Mouse (Mus musculus) megakaryocyte, adult 5-6 weeks (primary cell): ENCODE results near the gene Six6. TPM values are rescaled to one million over a fixed set of nuclear protein-coding genes. Genes with fewer than 3 reads are reported as not detected.

Experiments
- ATAC-seq: 2 replicates; pipeline ENCODE4 v1.8.0; 2016; ENCODE audit warnings: mild to moderate bottlenecking, inconsistent platforms; ENCODE audit not compliant: poor library complexity, severe bottlenecking
- total RNA-seq, 2 experiments: library from RNA; stranded (forward) in 1 of 2; stranded (reverse) in 1 of 2; fragments of 153-499, 151-499 nt in 1 of 2; fragments of 221-1000, 200-1000 nt in 1 of 2; gene quantifications; 2 replicates each; pipeline versions ENCODE4 v1.2.3 to v1.2.4; 2015 to 2017

Six6 gene
- total RNA-seq (2015) (not detected in 2 replicates), total RNA-seq (2017) (not detected in 2 replicates)

DNA sequence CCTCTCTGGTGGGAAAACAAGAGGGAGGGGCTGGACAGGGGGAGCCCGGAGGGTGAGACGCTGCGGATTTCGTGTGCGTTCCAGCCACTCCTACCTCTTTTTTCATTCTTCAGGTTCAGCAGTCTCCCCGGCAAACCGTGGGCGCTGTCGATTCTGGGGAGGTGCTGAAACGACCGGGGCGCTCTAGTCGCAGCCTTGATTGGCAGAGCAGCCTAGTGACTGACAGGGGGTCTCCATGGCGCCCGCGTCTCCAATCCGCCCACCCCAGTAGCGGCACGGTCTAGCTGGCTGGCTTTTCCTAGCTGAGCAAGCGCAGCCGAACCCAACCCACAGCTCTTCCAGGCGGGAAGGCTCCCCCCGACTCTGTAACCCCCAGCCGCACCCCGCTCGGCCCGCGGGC is at the start of gene Six6:
TSS of gene Six6 (plus strand) at position 277 of the 400 bp plus-strand sequence.
- no peak for ATAC-seq

DNA sequence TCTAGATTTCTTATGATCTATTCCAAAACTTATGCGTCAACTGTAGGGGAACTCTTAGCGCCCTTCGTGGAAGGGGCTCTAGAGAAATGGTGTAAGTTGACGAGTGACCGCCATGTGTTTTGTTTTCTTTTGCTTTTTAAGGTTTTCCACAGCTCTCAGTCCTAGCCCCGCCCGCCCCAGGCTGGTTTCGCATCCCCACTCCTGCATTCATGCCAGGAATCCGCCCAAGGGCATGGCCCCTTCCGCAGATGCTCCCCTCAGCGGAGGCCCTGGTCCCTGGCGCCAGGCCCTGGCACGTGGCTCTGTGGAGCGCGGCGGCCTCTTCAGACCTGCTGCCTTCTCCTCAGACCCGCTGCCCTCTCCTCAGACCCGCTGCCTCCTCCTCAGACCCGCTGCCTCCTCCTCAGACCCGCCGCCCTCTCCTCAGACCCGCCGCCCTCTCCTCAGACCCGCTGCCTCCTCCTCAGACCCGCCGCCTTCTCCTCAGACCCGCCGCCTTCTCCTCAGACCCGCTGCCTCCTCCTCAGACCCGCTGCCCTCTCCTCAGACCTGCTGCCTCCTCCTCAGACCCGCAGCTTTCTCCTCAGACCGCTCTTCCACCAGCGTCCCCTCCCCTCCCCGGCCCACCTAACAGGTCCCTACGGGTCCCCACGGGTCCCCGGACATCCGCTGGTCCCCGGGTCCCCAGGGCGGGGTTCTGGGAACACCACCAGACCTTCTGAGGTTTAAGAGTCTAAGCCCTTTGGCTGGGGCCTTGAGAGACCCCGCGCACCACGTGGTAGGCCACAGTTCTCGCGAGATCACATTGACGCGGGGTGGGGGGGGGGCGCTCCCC is 22.3 kb upstream of the Six6 start:
- ATAC-seq = no peak

DNA sequence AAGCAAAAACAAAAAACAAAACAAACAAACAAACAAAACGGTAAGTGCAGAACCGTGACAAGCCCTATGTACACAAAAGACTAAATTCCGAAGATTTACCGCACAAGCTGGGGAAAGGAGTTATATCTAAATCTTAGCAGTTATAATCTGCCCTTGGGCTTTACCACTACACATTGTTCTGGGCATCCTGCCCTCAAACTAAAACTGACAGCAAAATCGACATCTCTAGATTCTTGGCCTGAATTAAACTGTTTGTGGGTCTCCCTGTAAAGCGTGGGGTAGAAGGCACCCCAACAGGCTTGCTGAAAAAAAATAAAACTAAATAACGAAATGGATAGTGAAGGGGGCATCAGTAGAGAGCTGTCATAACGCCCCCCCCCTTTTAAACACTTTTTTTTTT is 2.9 kb upstream of the Six6 start:
- ATAC-seq = no peak

DNA sequence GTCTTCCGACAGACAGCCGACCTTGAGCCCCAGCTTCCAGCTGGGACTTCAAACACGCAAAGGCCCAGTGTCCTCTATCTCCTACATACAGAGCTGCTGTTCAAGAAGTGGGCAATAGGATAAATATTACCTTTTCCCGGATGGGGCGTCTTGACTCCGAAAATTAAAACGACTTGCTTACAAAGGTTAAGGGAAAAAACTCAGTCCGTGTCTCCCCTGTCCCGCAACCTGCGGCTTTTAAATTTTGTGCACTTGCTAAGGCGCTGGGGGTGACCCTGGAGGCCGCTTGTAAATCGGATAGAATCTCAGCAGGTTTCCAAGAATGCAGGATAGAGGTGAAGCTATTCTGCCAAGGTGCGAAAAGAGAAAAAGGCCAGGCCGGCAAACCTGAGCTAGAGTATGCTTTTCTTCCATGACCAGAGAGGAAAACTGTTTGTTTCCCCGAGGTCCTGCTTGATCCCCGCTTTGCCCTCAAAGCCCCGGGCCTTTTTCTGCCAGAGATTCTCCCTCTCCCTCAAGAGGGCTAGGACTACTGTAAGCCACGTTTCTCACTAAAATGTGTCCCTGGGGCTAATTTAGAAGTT is 2.1 kb upstream of the Six6 start:
- no peak for ATAC-seq

DNA sequence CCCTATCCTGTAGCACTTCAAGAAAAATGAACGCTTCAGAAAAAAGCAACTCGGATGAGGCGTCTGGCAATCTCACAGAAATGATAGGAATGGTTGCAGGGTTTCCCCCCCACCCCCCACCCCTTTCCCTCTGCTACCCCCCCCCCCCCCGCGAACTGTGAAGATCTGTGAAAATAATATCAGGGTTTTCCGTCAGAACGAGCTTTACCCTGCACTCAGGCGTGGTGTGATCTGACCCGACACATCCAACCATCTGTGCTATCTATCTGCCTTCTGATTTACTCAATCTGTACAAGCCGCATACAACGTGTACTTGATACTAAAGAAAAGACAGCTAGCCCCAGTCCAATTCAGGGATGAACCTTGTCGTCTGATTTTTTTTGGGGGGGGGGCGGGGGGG is 1.5 kb upstream of the Six6 start:
- ATAC-seq = no peak

DNA sequence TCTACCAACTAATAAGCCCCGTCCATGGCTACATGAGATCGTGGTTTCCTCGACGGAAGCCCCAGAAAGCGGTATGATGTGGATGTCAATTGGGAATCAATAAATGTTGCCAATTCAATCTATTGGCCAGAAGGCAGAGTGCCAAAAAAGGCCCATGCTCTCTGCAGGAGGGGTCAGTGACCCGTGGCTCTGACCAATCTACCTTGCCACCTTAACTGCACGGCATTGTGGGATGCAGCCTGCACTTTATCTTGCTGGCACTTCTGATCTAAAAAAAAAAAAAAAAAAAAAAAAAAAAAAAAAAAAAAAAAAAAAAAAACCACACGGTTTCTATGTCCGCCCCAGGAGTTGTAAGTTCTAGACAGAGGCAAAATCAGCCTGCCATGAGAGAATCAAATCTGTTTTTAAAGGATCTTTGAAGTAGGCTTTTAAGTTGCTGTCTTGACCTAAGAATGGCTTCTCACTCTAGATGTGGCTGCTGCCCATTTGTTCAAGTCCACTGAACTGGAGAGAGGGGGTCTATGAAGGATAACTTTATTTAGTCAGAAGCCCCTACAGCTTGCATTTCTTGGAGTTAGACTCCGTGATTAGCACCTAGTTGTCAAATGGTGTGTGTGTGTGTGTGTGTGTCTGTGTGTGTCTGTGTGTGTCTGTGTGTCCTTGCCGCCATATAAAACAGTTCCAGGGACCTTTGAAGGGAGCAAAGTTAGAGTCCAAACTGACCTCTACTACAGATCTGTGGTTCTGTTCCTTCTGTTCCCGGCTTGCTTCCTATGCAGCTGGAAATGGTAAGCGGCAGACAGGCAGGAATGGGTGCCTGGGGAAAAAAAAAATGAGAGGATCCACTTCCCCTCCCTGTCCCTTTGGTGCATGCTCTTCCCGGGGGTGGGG is 847 bp upstream of the Six6 start:
- no peak for ATAC-seq

DNA sequence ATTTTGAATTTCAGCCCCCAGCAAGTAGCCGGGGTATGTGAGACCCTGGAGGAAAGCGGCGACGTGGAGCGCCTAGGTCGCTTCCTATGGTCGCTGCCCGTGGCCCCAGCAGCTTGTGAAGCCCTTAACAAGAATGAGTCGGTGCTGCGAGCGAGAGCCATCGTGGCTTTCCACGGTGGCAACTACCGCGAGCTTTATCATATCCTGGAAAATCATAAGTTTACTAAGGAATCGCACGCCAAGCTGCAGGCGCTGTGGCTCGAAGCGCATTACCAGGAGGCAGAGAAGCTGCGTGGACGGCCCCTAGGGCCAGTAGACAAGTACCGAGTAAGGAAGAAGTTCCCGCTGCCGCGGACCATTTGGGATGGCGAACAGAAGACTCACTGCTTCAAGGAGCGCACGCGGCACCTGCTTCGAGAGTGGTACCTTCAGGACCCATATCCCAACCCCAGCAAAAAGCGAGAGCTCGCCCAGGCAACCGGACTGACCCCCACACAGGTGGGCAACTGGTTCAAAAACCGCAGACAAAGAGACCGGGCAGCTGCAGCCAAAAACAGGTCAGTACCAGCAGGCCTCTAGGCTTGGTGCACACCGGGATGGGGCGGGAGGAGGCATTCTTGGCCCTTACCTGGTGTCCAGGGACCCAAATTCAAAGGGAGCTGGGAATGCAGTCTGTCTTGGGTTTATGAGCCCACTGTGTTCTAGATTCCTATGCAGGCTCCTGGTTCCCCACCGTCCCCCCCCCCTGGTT is 554 bp downstream of the Six6 start, which contains the start of gene 4930447C04Rik:
TSS of gene 4930447C04Rik (minus strand) at position 704 of the 751 bp plus-strand sequence.
- no peak for ATAC-seq

DNA sequence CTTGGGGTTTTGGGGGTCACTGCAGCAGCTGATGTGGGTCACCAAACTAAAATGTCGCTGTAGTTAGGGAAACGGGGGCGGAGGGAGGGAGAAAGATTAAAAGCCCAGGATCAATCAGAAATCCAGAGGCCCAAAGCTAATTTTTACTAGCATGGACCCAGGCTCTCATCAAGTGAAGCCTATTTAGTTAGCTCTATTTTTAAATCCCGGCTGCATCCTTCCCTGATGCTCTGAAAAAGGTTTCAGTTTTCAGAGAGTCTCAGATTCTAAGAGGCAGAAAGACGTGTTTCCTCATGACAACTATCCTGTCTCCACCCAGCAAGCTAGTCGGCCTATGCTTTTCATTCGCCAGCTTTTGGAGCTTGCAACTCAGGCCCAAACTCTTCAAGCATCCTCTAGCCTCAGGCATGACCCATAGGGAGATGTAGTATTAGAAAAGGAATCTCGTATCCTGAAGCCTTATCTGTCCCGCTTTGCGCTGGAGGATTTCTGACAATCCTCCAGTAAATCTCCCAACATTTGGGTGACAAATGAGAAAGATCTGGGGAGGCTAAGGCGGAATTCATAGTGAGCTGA is 1.2 kb downstream of the Six6 start:
- no peak for ATAC-seq

DNA sequence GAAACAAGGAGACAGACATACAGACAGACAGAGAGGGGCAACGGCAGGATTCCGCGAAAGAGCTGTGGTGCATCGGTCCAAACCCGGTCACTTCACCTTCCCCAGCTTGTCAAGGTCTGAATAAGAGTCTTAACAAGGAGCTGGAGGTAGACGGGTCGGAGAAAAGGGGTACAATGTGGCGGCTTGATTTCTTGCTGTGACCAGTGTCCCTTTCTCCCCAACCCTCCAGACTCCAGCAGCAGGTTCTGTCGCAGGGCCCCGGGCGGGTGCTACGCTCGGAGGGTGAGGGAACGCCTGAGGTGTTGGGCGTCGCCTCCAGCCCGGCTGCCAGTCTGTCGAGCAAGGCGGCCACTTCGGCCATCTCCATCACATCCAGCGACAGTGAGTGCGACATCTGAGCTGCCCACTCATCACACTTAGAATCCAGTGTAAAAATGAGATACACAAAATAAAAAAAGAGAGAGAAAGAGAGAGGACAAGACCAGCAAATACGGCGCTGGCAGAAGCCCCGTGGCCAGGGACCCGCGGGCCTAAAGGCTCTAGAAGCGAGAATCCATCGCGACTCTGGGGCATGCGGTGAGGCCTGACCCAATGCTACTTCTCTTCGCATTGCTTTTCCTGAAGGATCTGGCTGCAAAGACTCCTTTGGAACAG is 1.8 kb downstream of the Six6 start:
- ATAC-seq = no peak

DNA sequence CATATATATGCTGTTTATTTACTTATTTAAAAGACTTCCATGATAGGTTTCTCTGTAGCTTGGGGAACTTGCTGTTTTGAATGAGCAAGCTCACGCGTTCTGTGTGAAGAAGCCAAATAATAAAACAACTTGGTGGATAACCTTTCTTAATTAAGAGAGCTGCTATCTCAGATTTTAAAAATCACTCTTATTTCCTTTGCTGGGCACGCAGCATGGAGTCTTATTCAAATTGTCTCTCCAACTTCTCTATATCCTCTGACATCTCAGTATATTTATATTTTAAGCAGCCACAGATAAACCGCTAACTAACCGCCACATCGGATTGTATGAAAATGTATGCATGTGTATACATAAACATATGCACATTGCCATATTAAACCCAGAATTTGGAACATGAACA is 2.5 kb downstream of the Six6 start:
- ATAC-seq = no peak

DNA sequence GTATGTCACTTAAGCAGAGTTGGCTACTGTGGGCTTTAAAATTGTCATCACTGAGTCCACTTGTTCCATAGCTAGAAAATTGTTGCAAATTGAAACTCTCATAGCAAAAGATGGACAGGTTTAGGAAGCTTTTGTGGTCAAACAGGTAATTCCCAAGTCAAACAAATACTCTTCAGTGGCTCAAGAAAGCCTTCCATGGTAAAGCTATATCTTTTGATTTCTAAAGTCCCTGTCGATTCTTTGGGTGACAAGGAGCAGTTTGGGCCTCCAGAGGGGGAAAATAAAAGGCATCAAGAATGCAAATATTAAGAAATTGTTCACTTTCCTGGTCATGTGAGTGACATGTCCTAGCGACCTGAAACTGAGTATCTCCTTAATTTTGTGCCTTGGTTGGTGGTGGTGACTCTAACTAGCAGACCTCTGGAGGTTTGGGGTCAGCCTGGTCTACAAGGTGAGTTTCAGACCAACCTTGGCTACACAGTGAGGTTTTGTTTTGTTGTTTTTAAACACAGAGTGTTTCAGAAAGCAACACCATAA is 4.0 kb downstream of the Six6 start:
- ATAC-seq = no peak

DNA sequence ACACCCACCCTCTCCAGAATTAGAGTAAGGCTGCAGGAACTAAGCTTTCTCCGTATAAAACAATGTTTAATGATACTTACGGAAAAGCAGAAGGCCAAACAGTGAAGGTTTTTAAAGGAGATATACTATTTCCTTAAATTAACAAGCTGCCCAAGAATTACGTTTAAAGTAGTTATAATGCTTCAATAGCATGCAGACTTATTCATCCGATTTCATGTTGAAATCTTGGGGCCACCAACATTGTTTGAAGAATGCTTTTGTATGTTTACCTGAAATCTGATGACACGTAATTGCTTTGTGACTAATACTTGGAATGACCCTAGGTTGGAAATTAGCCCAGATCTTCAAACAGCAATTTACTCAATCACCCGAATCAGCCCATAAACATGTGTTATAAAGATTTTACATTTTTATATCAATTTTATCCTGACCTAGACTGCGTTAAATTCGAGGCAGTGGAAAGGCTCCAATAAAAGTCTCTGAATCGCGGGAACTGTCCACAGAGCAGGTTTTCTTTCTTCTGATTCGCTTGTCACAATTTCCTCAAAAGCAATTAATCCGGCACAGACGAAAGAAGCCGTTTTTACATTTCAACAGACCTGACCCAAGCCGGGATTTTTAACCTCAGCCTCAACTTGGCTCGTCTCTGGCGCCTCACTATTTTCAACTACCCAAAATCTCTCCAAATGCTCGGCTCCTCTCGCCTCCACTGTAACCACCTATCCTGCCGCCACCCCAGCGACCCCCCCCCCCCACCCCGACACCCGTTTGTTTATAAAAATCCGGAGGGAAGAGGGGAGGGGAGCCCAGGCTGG is 4.9 kb downstream of the Six6 start:
- no peak for ATAC-seq

DNA sequence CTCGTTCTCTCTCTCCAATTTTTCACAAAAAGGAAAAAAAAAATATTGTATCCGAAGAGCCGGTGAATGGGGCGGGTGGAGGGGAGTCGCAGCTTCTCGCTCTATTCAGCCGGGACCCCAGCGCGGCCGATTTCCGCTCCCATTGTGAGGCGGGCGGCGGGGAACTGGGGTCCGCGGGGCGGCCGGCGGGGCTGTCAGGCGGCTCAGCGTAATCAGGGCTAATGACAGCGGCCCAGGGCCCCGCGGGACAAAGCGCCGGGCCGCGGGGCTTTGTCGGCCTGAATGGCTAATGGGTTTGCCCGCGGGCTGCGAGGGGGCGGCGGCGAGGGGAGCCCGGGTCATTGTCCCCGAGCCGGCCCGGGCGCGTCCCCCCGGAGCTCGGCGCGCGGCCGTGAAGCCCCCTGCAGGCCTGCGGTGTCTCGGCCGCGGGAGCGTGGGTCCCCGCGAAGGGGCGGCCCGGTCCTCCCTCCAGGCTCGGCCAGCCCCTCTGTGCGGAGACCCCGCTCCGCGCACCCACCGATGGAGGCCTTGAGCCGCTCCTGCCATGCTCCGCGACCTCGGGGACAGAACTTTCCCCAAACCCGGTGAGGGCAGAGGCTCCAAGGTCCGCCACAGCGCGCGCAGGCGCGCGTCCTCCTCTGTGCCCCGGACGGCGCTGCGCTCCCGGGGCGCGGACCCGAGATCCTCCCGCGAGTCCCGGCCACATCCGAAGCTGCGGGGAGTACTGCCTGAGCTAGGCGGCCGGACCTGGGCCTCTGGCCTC is 5.8 kb downstream of the Six6 start:
- ATAC-seq = no peak

DNA sequence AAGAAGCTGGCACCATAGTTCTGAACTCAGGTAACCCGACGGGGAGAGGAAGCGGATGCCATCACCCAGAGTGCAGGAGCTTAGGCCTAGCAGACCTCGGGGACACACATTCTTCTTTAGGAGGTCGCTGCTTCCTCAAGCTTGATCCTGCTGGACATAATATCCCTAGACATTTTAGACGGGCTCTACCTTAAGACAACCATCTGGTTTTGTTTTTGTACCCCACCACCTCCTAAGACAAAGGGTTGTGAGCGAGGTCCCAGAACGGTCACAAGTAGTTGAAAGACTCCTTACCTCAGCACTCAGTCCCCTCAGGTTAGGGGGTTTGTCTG is 6.3 kb downstream of the Six6 start:
- no peak for ATAC-seq

DNA sequence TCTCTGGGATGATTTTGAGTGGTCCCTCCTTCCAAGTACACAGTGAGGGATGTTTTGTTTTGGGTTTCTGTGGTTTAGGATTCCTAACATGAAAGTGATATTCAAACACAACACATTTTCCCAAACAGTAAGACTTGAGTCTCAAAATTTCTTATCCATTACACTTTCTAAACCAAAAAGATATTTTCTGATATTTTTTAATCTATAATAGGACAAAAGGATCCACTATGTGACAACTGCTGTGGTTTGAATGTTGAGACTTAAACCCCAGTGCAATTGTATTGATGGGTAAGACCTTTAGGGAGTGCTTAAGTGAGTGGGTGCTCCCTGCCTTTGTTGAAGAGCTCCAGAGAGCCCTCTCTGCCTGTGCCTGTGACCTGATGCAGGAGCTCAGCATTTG is 7.1 kb downstream of the Six6 start:
- ATAC-seq = no peak

DNA sequence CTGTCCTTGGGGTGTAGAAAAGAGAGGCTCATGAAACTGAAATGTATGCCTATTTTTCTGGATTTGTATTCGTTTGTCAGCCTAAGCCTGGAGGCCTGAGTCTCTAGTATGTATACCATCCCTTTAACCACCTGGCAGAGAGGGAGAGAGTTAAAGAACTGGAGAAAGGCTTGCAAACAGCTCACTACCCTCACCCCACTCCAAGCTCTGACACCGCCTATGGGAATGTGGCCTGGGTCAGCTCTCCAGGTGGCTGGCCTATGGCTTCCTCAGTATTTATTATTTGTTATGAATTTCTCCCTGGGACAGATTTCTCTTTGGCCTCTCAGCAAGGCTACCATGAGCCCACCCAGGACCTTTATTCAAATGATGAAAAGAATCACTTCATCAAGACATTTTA is 7.6 kb downstream of the Six6 start:
- no peak for ATAC-seq

DNA sequence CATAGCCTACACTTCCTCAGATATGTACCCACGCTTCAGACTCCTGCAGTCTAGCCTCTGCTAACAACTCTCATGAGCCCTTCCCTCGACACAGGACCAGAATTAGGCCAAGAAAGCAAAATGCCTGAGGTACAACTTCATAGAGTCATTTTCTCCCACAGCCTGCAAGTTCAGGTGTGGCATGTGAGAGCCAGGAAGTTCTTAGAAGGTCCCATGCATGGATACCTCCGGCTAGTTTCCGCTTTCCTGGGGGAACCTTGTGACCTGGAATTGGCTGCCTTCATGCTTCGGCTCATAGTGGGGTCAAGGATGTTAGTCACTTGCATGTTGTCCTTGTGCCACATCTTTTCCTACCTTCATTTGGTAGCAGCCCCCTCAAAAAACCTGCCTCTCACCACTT is 13.4 kb downstream of the Six6 start:
- ATAC-seq = no peak

DNA sequence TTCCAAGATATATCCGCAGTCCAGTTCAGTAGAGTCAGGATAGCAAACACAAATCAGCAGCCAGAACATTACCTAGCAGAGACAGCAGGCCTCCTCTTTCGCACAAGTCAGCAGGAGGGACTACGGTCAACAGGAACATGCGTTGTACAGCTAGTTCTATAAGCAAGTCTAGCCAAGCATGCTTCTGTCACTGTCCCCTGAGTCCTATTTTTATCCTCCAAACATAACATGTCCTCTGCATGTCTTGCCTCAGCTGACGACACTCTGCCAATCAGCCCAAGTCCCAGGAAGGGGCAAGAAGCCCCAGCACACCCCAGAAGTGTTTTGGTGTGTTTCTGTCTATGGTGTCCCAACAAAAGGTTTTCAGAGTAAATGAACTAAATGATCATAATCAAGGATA is 14.2 kb downstream of the Six6 start:
- ATAC-seq = no peak
